Mouse (Mus musculus): ENCODE data around the gene Gpsm1. TPM values are rescaled to one million over a fixed set of nuclear protein-coding genes. Genes with fewer than 3 reads are reported as not detected.

The Gpsm1 gene
- polyA plus RNA-seq (2012; rRNA removed), result 45.3 and 49.2 TPM in 2 replicates

GRCm38 (mm10) chr2:26315072-26315924 is at the start of gene Gpsm1:
Gpsm1 (plus strand) TSS chr2:26315515.
- TF ChIP-seq CTCF (IDR thresholded peaks at IDR 0.05; ENCODE audit: extremely low read depth, insufficient read depth, low read length), result no peak
- TF ChIP-seq POLR2A (IDR thresholded peaks at IDR 0.05; ENCODE audit: extremely low read depth, insufficient read depth, low read length), result 0 out of 2 replicates have a peak, but pooled peaks have one; percentile 49
- Histone ChIP-seq H3K4me3 (ENCODE audit: insufficient read depth, low read length) (peak within 1 kb of the TSS; percentile 80), H3K4me1 (ENCODE audit: control insufficient read depth, insufficient read depth, low read length) (peaks cover 7% of the 10 kb centered on the region), H3K27ac (ENCODE audit: insufficient read depth, low read length) (peak within 1 kb of the TSS; percentile 48)

GRCm38 (mm10) chr2:26266066-26266742 is 49.1 kb upstream of the Gpsm1 start:
- no peak for TF ChIP-seq POLR2A (IDR thresholded peaks at IDR 0.05; ENCODE audit: extremely low read depth, insufficient read depth, low read length)
- TF ChIP-seq CTCF (IDR thresholded peaks at IDR 0.05; ENCODE audit: extremely low read depth, insufficient read depth, low read length), result no peak
- H3K4me3 ChIP-seq (ENCODE audit: insufficient read depth, low read length), result no peak overlapping the region
- H3K4me1 ChIP-seq (ENCODE audit: control insufficient read depth, insufficient read depth, low read length), result no peaks in the 10 kb centered on the region

GRCm38 (mm10) chr2:26268216-26268615 is 47.1 kb upstream of the Gpsm1 start:
- TF ChIP-seq POLR2A (IDR thresholded peaks at IDR 0.05; ENCODE audit: extremely low read depth, insufficient read depth, low read length) (no peak), CTCF (IDR thresholded peaks at IDR 0.05; ENCODE audit: extremely low read depth, insufficient read depth, low read length) (no peak)
- Histone ChIP-seq H3K27ac (ENCODE audit: insufficient read depth, low read length) (no peak overlapping the region), H3K4me3 (ENCODE audit: insufficient read depth, low read length) (no peak overlapping the region), H3K4me1 (ENCODE audit: control insufficient read depth, insufficient read depth, low read length) (no peaks in the 10 kb centered on the region)

More at GRCm38 (mm10) chr2:26266066-26266742, 49.1 kb upstream of the Gpsm1 start:
- H3K27ac ChIP-seq (ENCODE audit: insufficient read depth, low read length), result no peak overlapping the region

GRCm38 (mm10) chr2:26273611-26274010 is 41.7 kb upstream of the Gpsm1 start:
- TF ChIP-seq CTCF (IDR thresholded peaks at IDR 0.05; ENCODE audit: extremely low read depth, insufficient read depth, low read length), result peak; percentile 92
- TF ChIP-seq POLR2A (IDR thresholded peaks at IDR 0.05; ENCODE audit: extremely low read depth, insufficient read depth, low read length), result no peak
- no peaks in the 10 kb centered on the region for H3K4me1 ChIP-seq (ENCODE audit: control insufficient read depth, insufficient read depth, low read length)
- no peak overlapping the region for H3K4me3 ChIP-seq (ENCODE audit: insufficient read depth, low read length)
- H3K27ac ChIP-seq (ENCODE audit: insufficient read depth, low read length), result no peak overlapping the region

DNA sequence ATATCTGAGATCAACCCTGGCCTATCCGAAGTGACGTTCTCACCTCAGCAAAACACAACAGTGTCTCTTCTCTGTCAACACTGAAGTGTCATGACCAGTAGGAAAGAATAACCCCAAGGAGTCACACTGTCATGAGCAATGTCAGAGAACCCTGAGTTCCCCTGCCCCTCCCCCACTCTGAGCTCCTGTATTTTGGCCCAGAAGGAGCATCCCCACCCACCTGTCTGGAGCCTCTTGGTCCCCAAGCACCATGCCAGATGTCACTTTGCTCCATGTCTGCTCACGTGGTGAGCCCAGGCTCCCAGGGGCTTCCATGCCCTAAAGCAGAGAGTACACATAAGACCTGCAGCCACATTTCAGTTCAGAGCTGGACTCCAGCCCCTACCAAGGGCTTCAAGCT is 35.6 kb upstream of the Gpsm1 start:
- TF ChIP-seq CTCF (IDR thresholded peaks at IDR 0.05; ENCODE audit: extremely low read depth, insufficient read depth, low read length), result no peak
- no peak for TF ChIP-seq POLR2A (IDR thresholded peaks at IDR 0.05; ENCODE audit: extremely low read depth, insufficient read depth, low read length)
- no peaks in the 10 kb centered on the region for H3K4me1 ChIP-seq (ENCODE audit: control insufficient read depth, insufficient read depth, low read length)

DNA sequence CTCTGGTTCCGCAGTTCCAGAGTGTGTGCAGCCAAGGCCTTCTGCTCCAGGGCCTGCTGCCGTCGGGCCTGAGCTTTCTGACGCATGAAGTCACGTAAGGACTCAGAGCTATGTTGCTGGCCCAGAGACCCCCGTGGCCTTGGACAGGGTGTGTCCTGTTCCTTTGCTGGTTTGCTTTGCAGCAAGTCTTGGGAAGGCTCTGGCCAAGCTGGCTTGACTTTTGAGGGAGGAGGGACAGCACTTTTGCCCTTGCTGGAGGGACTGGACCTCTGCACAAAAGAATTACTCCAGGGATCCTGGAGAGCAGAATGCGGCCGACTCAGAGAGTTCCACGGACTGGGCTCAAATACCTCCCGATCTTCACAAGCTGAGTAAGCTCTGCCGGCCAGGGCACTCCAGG is 34.7 kb upstream of the Gpsm1 start:
- TF ChIP-seq CTCF (IDR thresholded peaks at IDR 0.05; ENCODE audit: extremely low read depth, insufficient read depth, low read length), result no peak
- TF ChIP-seq POLR2A (IDR thresholded peaks at IDR 0.05; ENCODE audit: extremely low read depth, insufficient read depth, low read length), result no peak
- Histone ChIP-seq H3K4me3 (ENCODE audit: insufficient read depth, low read length) (no peak overlapping the region), H3K27ac (ENCODE audit: insufficient read depth, low read length) (no peak overlapping the region), H3K4me1 (ENCODE audit: control insufficient read depth, insufficient read depth, low read length) (no peaks in the 10 kb centered on the region)

More for the DNA sequence above, 35.6 kb upstream of the Gpsm1 start:
- Histone ChIP-seq H3K4me3 (ENCODE audit: insufficient read depth, low read length) (no peak overlapping the region), H3K27ac (ENCODE audit: insufficient read depth, low read length) (no peak overlapping the region)

- Histone ChIP-seq H3K4me3 (ENCODE audit: insufficient read depth, low read length) (no peak overlapping the region), H3K27ac (ENCODE audit: insufficient read depth, low read length) (no peak overlapping the region)
- TF ChIP-seq POLR2A (IDR thresholded peaks at IDR 0.05; ENCODE audit: extremely low read depth, insufficient read depth, low read length), result no peak
These were observed 29.5 kb upstream of the Gpsm1 start for GRCm38 (mm10) chr2:26285804-26286203.

DNA sequence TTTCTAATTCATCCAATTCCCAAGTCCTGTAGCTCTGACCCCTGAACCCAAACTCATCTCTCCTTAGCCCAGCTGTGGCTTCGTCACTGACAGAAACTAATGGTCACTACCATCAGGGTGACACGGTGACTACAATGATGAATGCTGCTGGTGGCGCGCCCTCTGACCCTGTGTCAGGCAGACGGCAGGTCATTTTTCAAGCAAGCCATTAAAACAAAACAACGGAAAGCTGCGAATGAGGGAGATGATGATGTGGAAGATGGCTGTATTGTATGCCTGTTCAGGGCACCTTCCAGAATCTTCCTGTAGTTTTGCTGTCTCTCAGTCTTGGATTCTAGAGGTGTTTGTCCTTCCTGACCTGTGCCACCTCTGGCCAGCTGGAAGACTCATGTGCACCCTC is 28.9 kb upstream of the Gpsm1 start:
- Histone ChIP-seq H3K4me1 (ENCODE audit: control insufficient read depth, insufficient read depth, low read length) (no peaks in the 10 kb centered on the region), H3K27ac (ENCODE audit: insufficient read depth, low read length) (no peak overlapping the region), H3K4me3 (ENCODE audit: insufficient read depth, low read length) (no peak overlapping the region)
- TF ChIP-seq CTCF (IDR thresholded peaks at IDR 0.05; ENCODE audit: extremely low read depth, insufficient read depth, low read length) (no peak), POLR2A (IDR thresholded peaks at IDR 0.05; ENCODE audit: extremely low read depth, insufficient read depth, low read length) (no peak)

More at GRCm38 (mm10) chr2:26285804-26286203, 29.5 kb upstream of the Gpsm1 start:
- H3K4me1 ChIP-seq (ENCODE audit: control insufficient read depth, insufficient read depth, low read length), result no peaks in the 10 kb centered on the region

GRCm38 (mm10) chr2:26290133-26290532 is 25.2 kb upstream of the Gpsm1 start:
- TF ChIP-seq POLR2A (IDR thresholded peaks at IDR 0.05; ENCODE audit: extremely low read depth, insufficient read depth, low read length) (no peak), CTCF (IDR thresholded peaks at IDR 0.05; ENCODE audit: extremely low read depth, insufficient read depth, low read length) (no peak)

More at GRCm38 (mm10) chr2:26290133-26290532, 25.2 kb upstream of the Gpsm1 start:
- Histone ChIP-seq H3K4me3 (ENCODE audit: insufficient read depth, low read length) (no peak overlapping the region), H3K4me1 (ENCODE audit: control insufficient read depth, insufficient read depth, low read length) (no peaks in the 10 kb centered on the region), H3K27ac (ENCODE audit: insufficient read depth, low read length) (no peak overlapping the region)

Data from cortical plate, adult 2 months (tissue).